Mouse (Mus musculus) stomach, embryonic 15.5 days (tissue): Measurements from ENCODE around the gene Zyg11b. TPM values are rescaled to one million over a fixed set of nuclear protein-coding genes. Genes with fewer than 3 reads are reported as not detected.

Experiments
- polyA plus RNA-seq: library from polyadenylated mRNA; unstranded; fragments of >200 nt; fragmentation: Nextera tagmentation; extraction: Ambion mirVana; gene quantifications from 2 replicates; pipeline ENCODE4 v1.2.1, GENCODE M21; 2015

The Zyg11b gene
- polyA plus RNA-seq, 1 experiment from 2014 or later, result 9.7 TPM

Other genes with a start within 250 kb of the Zyg11b start
- 0.90 and 1.1 TPM in 2 replicates for gene Podn, start 204.7 kb downstream of the Zyg11b start, polyA plus RNA-seq
- 232 and 240 TPM in 2 replicates for gene Scp2, start 156.1 kb downstream of the Zyg11b start, polyA plus RNA-seq
- 36.2 and 41.2 TPM in 2 replicates for gene Echdc2, start 135.7 kb downstream of the Zyg11b start, polyA plus RNA-seq
- gene Zyg11a, start 83.0 kb downstream of the Zyg11b start, polyA plus RNA-seq, result 0.27 TPM in 2 replicates
- 45.3 and 53.9 TPM in 2 replicates for gene Coa7, start 27.0 kb upstream of the Zyg11b start, polyA plus RNA-seq
- 2.3 and 2.6 TPM in 2 replicates for gene Shisal2a, start 82.3 kb upstream of the Zyg11b start, polyA plus RNA-seq
- 53.9 and 54.6 TPM in 2 replicates for gene Gpx7, start 105.9 kb upstream of the Zyg11b start, polyA plus RNA-seq
- gene Tut4, start 158.3 kb upstream of the Zyg11b start, polyA plus RNA-seq, result 58.2 and 63.5 TPM in 2 replicates